Mouse (Mus musculus) MEL (cell line): Measurements from ENCODE around the gene Samm50. TPM values are rescaled to one million over a fixed set of nuclear protein-coding genes. Genes with fewer than 3 reads are reported as not detected.

Experiments used
- DNase-seq: peaks from one replicate; pipeline ENCODE4 v3.0.0; 2011; ENCODE audit warnings: low read depth, low spot score
- H3K27ac ChIP-seq: 2 replicates; pipeline ENCODE4 v1.5.1; 2012; ENCODE audit warnings: low read depth, mild to moderate bottlenecking, control low read depth, low read length, moderate library complexity; ENCODE audit not compliant: control insufficient read depth
- H3K27me3 ChIP-seq, 2 experiments: fragments of 150-350 bp in 1 of 2; sonication (generic) in 1 of 2; 2 replicates each; pipeline ENCODE4 v1.6.1; 2012; ENCODE audit warnings: low read length in 2 of 2, mild to moderate bottlenecking in 2 of 2, improper control_type of control experiment in 1 of 2, moderate library complexity in 1 of 2; ENCODE audit not compliant: insufficient read depth in 2 of 2, control insufficient read depth in 1 of 2
- H3K36me3 ChIP-seq, 2 experiments: 2 replicates each; pipeline ENCODE4 v1.6.1; 2012 to 2014; ENCODE audit warnings: low read length in 2 of 2, improper control_type of control experiment in 1 of 2, inconsistent platforms in 1 of 2, mild to moderate bottlenecking in 1 of 2; ENCODE audit not compliant: insufficient read depth in 2 of 2, control insufficient read depth in 1 of 2
- H3K4me1 ChIP-seq, 2 experiments: fragments of 150-350 bp in 1 of 2; sonication (generic) in 1 of 2; 2 replicates each; pipeline ENCODE4 v1.6.1; 2012; ENCODE audit warnings: low read length in 2 of 2, improper control_type of control experiment in 1 of 2, mild to moderate bottlenecking in 1 of 2; ENCODE audit not compliant: insufficient read depth in 2 of 2, control insufficient read depth in 1 of 2
- H3K4me3 ChIP-seq, 2 experiments: fragments of 150-350 bp in 1 of 2; sonication (generic) in 1 of 2; 2 replicates each; pipeline ENCODE4 v1.5.1; 2012; ENCODE audit warnings: low read depth in 2 of 2, low read length in 2 of 2, mild to moderate bottlenecking in 2 of 2, moderate library complexity in 2 of 2, control low read depth in 1 of 2, improper control_type of control experiment in 1 of 2; ENCODE audit not compliant: control insufficient read depth in 1 of 2, insufficient read depth in 1 of 2
- H3K79me2 ChIP-seq: 2 replicates; pipeline ENCODE4 v1.6.1; 2012; ENCODE audit warnings: mild to moderate bottlenecking, low read length, moderate library complexity; ENCODE audit not compliant: control insufficient read depth, poor library complexity, insufficient read depth
- H3K9ac ChIP-seq: 2 replicates; pipeline ENCODE4 v1.6.1; 2012; ENCODE audit warnings: low read depth, mild to moderate bottlenecking, control low read depth, low read length, moderate library complexity; ENCODE audit not compliant: control insufficient read depth, poor library complexity, severe bottlenecking
- H3K9me3 ChIP-seq: fragments of 150-350 bp; sonication (generic); replicated peaks from 2 replicates; pipeline ENCODE4 v1.6.1; 2012; ENCODE audit warnings: mild to moderate bottlenecking, low read length, improper control_type of control experiment, moderate library complexity; ENCODE audit not compliant: insufficient read depth
- BHLHE40 ChIP-seq: IDR thresholded peaks from 2 replicates; pipeline ENCODE4 v1.6.1; 2012; ENCODE audit warnings: low read depth, mild to moderate bottlenecking, inconsistent platforms, low read length, improper control_type of control experiment, borderline replicate concordance
- CHD1 ChIP-seq: IDR thresholded peaks from 2 replicates; pipeline ENCODE4 v1.6.1; 2012; ENCODE audit warnings: low read depth, mild to moderate bottlenecking, inconsistent platforms, low read length, improper control_type of control experiment
- CTCF ChIP-seq, 3 experiments: IDR thresholded peaks in 2 of 3; conservative IDR thresholded peaks in 1 of 3; 2 replicates each; pipeline ENCODE4 v1.5.1; 2011 to 2012; ENCODE audit warnings: low read length in 3 of 3, low read depth in 2 of 3, mild to moderate bottlenecking in 2 of 3, improper control_type of control experiment in 1 of 3, inconsistent platforms in 1 of 3, mixed read lengths in 1 of 3, moderate library complexity in 1 of 3; ENCODE audit not compliant: control insufficient read depth in 1 of 3, insufficient read depth in 1 of 3, poor library complexity in 1 of 3, severe bottlenecking in 1 of 3
- E2F4 ChIP-seq: IDR thresholded peaks from 2 replicates; pipeline ENCODE4 v1.6.1; 2011; ENCODE audit warnings: low read depth, low read length, improper control_type of control experiment, borderline replicate concordance
- ETS1 ChIP-seq: IDR thresholded peaks from 2 replicates; pipeline ENCODE4 v1.6.1; 2012; ENCODE audit warnings: low read depth, mild to moderate bottlenecking, inconsistent platforms, low read length, improper control_type of control experiment, moderate library complexity
- GABPA ChIP-seq: IDR thresholded peaks from 2 replicates; pipeline ENCODE4 v1.6.1; 2012; ENCODE audit warnings: low read depth, mild to moderate bottlenecking, inconsistent platforms, low read length, improper control_type of control experiment, moderate library complexity
- JUND ChIP-seq: IDR thresholded peaks from 2 replicates; pipeline ENCODE4 v1.6.1; 2011; ENCODE audit warnings: low read depth, mild to moderate bottlenecking, improper control_type of control experiment, low read length
- MAFK ChIP-seq: IDR thresholded peaks from 2 replicates; pipeline ENCODE4 v1.6.1; 2011; ENCODE audit warnings: low read depth, mild to moderate bottlenecking, low read length, improper control_type of control experiment, borderline replicate concordance
- MAX ChIP-seq: IDR thresholded peaks from 2 replicates; pipeline ENCODE4 v1.6.1; 2011; ENCODE audit warnings: low read length, improper control_type of control experiment
- MAZ ChIP-seq: IDR thresholded peaks from 2 replicates; pipeline ENCODE4 v1.6.1; 2012; ENCODE audit warnings: low read depth, mild to moderate bottlenecking, inconsistent platforms, low read length, improper control_type of control experiment
- MEF2A ChIP-seq: IDR thresholded peaks from 2 replicates; pipeline ENCODE4 v1.6.1; 2014; ENCODE audit warnings: low read depth, mild to moderate bottlenecking, inconsistent platforms, low read length, improper control_type of control experiment; ENCODE audit not compliant: poor library complexity, insufficient replicate concordance, severe bottlenecking; ENCODE audit errors: extremely low read depth
- MYB ChIP-seq: IDR thresholded peaks from 2 replicates; pipeline ENCODE4 v1.6.1; 2011; ENCODE audit warnings: mild to moderate bottlenecking, low read depth, low read length, improper control_type of control experiment
- MYC ChIP-seq: IDR thresholded peaks from 2 replicates; pipeline ENCODE4 v1.6.1; 2011; ENCODE audit warnings: low read depth, mild to moderate bottlenecking, low read length, improper control_type of control experiment, moderate library complexity
- NELFE ChIP-seq: IDR thresholded peaks from 2 replicates; pipeline ENCODE4 v1.6.1; 2011; ENCODE audit warnings: low read depth, low read length, improper control_type of control experiment
- NRF1 ChIP-seq: IDR thresholded peaks from 2 replicates; pipeline ENCODE4 v1.6.1; 2014; ENCODE audit warnings: low read depth, mild to moderate bottlenecking, inconsistent platforms, low read length, improper control_type of control experiment, moderate library complexity; ENCODE audit not compliant: poor library complexity, insufficient read depth, severe bottlenecking
- POLR2A ChIP-seq, 2 experiments: IDR thresholded peaks; 2 replicates each; pipeline ENCODE4 v1.6.1; 2011 to 2012; ENCODE audit warnings: low read length in 2 of 2, mild to moderate bottlenecking in 2 of 2, control low read depth in 1 of 2, improper control_type of control experiment in 1 of 2, low read depth in 1 of 2, moderate library complexity in 1 of 2; ENCODE audit not compliant: control insufficient read depth in 1 of 2, insufficient read depth in 1 of 2, poor library complexity in 1 of 2
- POLR2AphosphoS2 ChIP-seq: IDR thresholded peaks from 2 replicates; pipeline ENCODE4 v1.6.1; 2011; ENCODE audit warnings: low read length, improper control_type of control experiment
- POLR2AphosphoS5 ChIP-seq: IDR thresholded peaks from 2 replicates; pipeline ENCODE4 v1.6.1; 2012; ENCODE audit warnings: low read depth, borderline replicate concordance, mild to moderate bottlenecking, inconsistent platforms, low read length, moderate library complexity, mixed read lengths
- RAD21 ChIP-seq: IDR thresholded peaks from 2 replicates; pipeline ENCODE4 v1.6.1; 2011; ENCODE audit warnings: mild to moderate bottlenecking, low read depth, low read length, improper control_type of control experiment
- RCOR1 ChIP-seq: IDR thresholded peaks from 2 replicates; pipeline ENCODE4 v1.6.1; 2012; ENCODE audit warnings: low read depth, mild to moderate bottlenecking, inconsistent platforms, low read length, improper control_type of control experiment
- SIN3A ChIP-seq: IDR thresholded peaks from 2 replicates; pipeline ENCODE4 v1.6.1; 2012; ENCODE audit warnings: low read length, improper control_type of control experiment, inconsistent platforms
- SMC3 ChIP-seq: IDR thresholded peaks from 2 replicates; pipeline ENCODE4 v1.6.1; 2011; ENCODE audit warnings: low read depth, low read length, improper control_type of control experiment
- TAL1 ChIP-seq: IDR thresholded peaks from 2 replicates; pipeline ENCODE4 v1.6.1; 2012; ENCODE audit warnings: mild to moderate bottlenecking, inconsistent platforms, low read length, moderate library complexity, mixed read lengths
- TBP ChIP-seq: IDR thresholded peaks from 2 replicates; pipeline ENCODE4 v1.8.0; 2011; ENCODE audit warnings: low read depth, low read length, improper control_type of control experiment
- TCF12 ChIP-seq: IDR thresholded peaks from 2 replicates; pipeline ENCODE4 v1.6.1; 2014; ENCODE audit warnings: low read depth, mild to moderate bottlenecking, inconsistent platforms, low read length, improper control_type of control experiment, moderate library complexity
- UBTF ChIP-seq: IDR thresholded peaks from 2 replicates; pipeline ENCODE4 v1.6.1; 2012; ENCODE audit warnings: low read depth, mild to moderate bottlenecking, inconsistent platforms, low read length, improper control_type of control experiment, moderate library complexity, borderline replicate concordance; ENCODE audit not compliant: insufficient read depth
- USF1 ChIP-seq: IDR thresholded peaks from 2 replicates; pipeline ENCODE4 v1.6.1; 2014; ENCODE audit warnings: low read depth, mild to moderate bottlenecking, inconsistent platforms, low read length, improper control_type of control experiment, moderate library complexity
- USF2 ChIP-seq, 2 experiments: IDR thresholded peaks; 2 replicates each; pipeline ENCODE4 v1.6.1; 2011 to 2012; ENCODE audit warnings: improper control_type of control experiment in 2 of 2, low read length in 2 of 2, borderline replicate concordance in 1 of 2, inconsistent platforms in 1 of 2, low read depth in 1 of 2, mild to moderate bottlenecking in 1 of 2; ENCODE audit not compliant: insufficient read depth in 1 of 2
- ZC3H11A ChIP-seq: IDR thresholded peaks from 2 replicates; pipeline ENCODE4 v1.6.1; 2012; ENCODE audit warnings: low read depth, mild to moderate bottlenecking, inconsistent platforms, low read length, improper control_type of control experiment
- ZKSCAN1 ChIP-seq: IDR thresholded peaks from 2 replicates; pipeline ENCODE4 v1.6.1; 2012; ENCODE audit warnings: low read depth, mild to moderate bottlenecking, inconsistent platforms, low read length, improper control_type of control experiment, moderate library complexity
- ZMIZ1 ChIP-seq: IDR thresholded peaks from 2 replicates; pipeline ENCODE4 v1.6.1; 2012; ENCODE audit warnings: low read depth, mild to moderate bottlenecking, inconsistent platforms, low read length, improper control_type of control experiment, moderate library complexity
- ZNF384 ChIP-seq: IDR thresholded peaks from 2 replicates; pipeline ENCODE4 v1.6.1; 2012; ENCODE audit warnings: low read depth, mild to moderate bottlenecking, inconsistent platforms, low read length, improper control_type of control experiment
- polyA plus RNA-seq, 2 experiments: library from polyadenylated mRNA; stranded (reverse) in 1 of 2; unstranded in 1 of 2; fragments of >175 nt in 1 of 2; fragments of >200 nt in 1 of 2; gene quantifications; 2 replicates each; pipeline versions ENCODE4 v1.2.1 to v1.2.4; 2012; ENCODE audit warnings: low replicate concordance in 2 of 2, low read depth in 1 of 2; ENCODE audit not compliant: insufficient read length in 2 of 2, insufficient read depth in 1 of 2, missing spikeins in 1 of 2
- total RNA-seq: library from RNA; depleted of rRNA; stranded (reverse); fragments of 300-350 nt; gene quantifications from 2 replicates; pipeline ENCODE4 v1.2.3, GENCODE M21; 2012

Samm50 gene
- total and polyA plus RNA-seq, 3 experiments, result 62.4 to 190 TPM; not detected in 1

DNA sequence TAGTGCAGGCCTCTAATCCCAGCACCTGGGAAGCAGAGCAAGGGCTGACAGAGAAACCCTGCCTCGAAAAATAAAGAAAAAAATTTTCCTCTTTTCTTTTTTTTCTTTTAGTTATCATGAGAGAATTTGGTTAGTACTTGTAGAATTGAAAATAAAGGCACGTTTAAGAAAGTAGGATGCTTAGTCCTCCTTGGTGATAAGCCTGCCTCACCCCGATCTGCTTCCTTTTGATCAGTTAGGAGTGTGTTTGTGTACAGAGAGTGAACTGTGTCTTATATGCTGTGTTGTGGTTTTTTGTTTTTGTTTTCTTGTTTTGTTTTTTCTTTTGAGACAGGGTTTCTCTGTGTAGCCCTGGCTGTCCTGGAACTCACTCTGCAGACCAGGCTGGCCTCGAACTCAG lies 15.3 kb downstream of the Samm50 start (continued):
- TF ChIP-seq MYB (no peak), MEF2A (no peak), ETS1 (no peak)
- TF ChIP-seq, all 39 proteins: peak for 5

GRCm38 (mm10) chr15:84209517-84210412 lies 17.7 kb downstream of the Samm50 start:
- peaks cover 2 to 32% of the 10 kb centered on the region in 2 experiments for H3K36me3 ChIP-seq
- H3K4me3 ChIP-seq, result no peak overlapping the region
- peak overlapping the region; percentile 93 for H3K27ac ChIP-seq
- DNase-seq, result peak; percentile 87
- no peaks in the 10 kb centered on the region for H3K9me3 ChIP-seq
- H3K9ac ChIP-seq, result peak overlapping the region; percentile 49
- H3K4me1 ChIP-seq, result peaks cover 10 to 36% of the 10 kb centered on the region in 2 experiments
- no peaks in the 10 kb centered on the region for H3K27me3 ChIP-seq
- no peaks in the 10 kb centered on the region for H3K79me2 ChIP-seq
- TF ChIP-seq MAFK (no peak), MEF2A (no peak), MYB (no peak), MAZ (0 out of 2 replicates have a peak, but pooled peaks have one; percentile 13), ZC3H11A (no peak), UBTF (no peak), ZKSCAN1 (no peak), ZNF384 (peak; percentile 46; the same call in 1 of the 2 replicates), E2F4 (no peak), MYC (no peak), NELFE (no peak), TAL1 (peak; percentile 99), JUND (no peak), ETS1 (peak; percentile 76), TCF12 (peak; percentile 96), NRF1 (no peak), SMC3 (no peak), RCOR1 (no peak), CTCF (IDR thresholded peaks at IDR 0.05 in 2 of 3, conservative IDR thresholded peaks at IDR 0.05 in 1 of 3; ENCODE audit: control insufficient read depth in 1 of 3, insufficient read depth in 1 of 3, low read depth in 2 of 3, low read length in 3 of 3, poor library complexity in 1 of 3, severe bottlenecking in 1 of 3) (no peak), POLR2A (IDR thresholded peaks at IDR 0.05; ENCODE audit: control insufficient read depth in 1 of 2, insufficient read depth in 1 of 2, low read depth in 1 of 2, low read length in 2 of 2, poor library complexity in 1 of 2) (peak in 1 of 2 experiments; percentile 13; a peak in 1 of 4 replicates), CHD1 (no peak), USF1 (peak; percentile 55; the same call in 1 of the 2 replicates), POLR2AphosphoS5 (no peak), SIN3A (no peak; the same call in 1 of the 2 replicates), GABPA (no peak), ZMIZ1 (no peak), MAX (peak; percentile 73), USF2 (IDR thresholded peaks at IDR 0.05; ENCODE audit: borderline replicate concordance in 1 of 2, insufficient read depth in 1 of 2, low read depth in 1 of 2, low read length in 2 of 2) (no peak), RAD21 (no peak), TBP (peak; percentile 67; the same call in 1 of the 2 replicates), BHLHE40 (0 out of 2 replicates have a peak, but pooled peaks have one; percentile 9), POLR2AphosphoS2 (no peak)
